Mouse (Mus musculus): Measurements from ENCODE around the gene Gm14406.
"Not testable (repeated sequence)": the region's sequence is repeated elsewhere in the genome, so short reads cannot be mapped to it uniquely, and the experiment has no call there.

- TF ChIP-seq POLR2A, CTCF (IDR thresholded peaks at IDR 0.05; ENCODE audit: insufficient read depth, low read depth, low read length): not testable (repeated sequence)
These were observed 53.8 kb downstream of the Gm14406 start for GRCm38 (mm10) chr2:177524171-177524570.

Measured in olfactory bulb, adult 2 months (tissue).